Mouse (Mus musculus): ENCODE measurements around the gene Tuba3a. TPM values are rescaled to one million over a fixed set of nuclear protein-coding genes. Genes with fewer than 3 reads are reported as not detected.

Tuba3a gene
- polyA plus RNA-seq, 1 experiment from 2014 or later = 0.10 TPM

DNA sequence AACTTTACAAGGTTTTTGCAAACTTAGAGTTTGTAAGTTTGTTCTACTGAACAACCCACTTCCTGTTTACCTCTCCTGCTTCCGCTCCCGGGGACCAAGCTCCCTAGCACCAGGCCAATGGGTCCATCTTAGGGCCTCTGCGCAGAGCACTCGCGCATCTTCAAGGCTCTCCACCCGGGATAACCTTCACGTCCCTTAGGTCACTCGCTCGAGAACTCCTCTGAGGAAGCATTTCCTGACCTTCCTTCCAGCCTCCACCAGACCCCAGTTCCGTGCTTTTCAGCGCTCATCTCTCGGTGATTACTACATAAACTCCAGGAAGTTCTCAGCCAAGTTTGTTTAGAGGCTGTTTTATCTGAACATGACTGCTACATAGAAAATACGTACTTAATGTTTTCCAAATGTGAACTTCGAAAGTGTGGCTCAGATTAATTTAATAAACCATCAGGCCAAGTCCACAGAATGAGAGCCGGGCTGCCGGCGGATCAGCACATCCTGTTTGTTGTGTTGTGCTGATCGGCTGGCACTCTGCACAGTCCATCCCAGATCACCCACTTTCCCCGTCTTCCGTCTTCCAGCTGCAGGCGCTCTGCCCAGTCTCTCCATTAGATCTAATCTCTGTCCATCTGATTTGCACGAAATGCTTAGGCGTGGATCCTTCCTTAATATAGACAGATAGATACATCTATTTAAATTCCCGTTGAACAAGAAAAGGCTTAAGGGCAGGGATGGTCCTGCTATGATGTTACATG, 16.6 kb upstream of the Tuba3a start:
- WGBS (ENCODE audit: insufficient replicate concordance) = 84% methylated on average over 24 of the region's 24 CpGs
- H3K9ac ChIP-seq (ENCODE audit: low read depth, low read length) = no peak overlapping the region
- no peak overlapping the region for H3K27ac ChIP-seq (ENCODE audit: low read depth, low read length)
- no peak for ATAC-seq (replicated peaks; ENCODE audit: insufficient number of reproducible peaks, low FRiP score, low TSS enrichment)
- H3K36me3 ChIP-seq (ENCODE audit: control insufficient read depth, insufficient read depth, low read length) = peaks cover 4% of the 10 kb centered on the region
- no peaks in the 10 kb centered on the region for H3K27me3 ChIP-seq (ENCODE audit: control insufficient read depth, insufficient read depth, low read length)
- H3K9me3 ChIP-seq (replicated peaks; ENCODE audit: control insufficient read depth, low read length) = no peaks in the 10 kb centered on the region
- no peaks in the 10 kb centered on the region for H3K4me1 ChIP-seq (ENCODE audit: control insufficient read depth, insufficient read depth, low read length)
- no peak overlapping the region for H3K4me3 ChIP-seq (ENCODE audit: low read depth, low read length)
- H3K4me2 ChIP-seq = no peak overlapping the region

DNA sequence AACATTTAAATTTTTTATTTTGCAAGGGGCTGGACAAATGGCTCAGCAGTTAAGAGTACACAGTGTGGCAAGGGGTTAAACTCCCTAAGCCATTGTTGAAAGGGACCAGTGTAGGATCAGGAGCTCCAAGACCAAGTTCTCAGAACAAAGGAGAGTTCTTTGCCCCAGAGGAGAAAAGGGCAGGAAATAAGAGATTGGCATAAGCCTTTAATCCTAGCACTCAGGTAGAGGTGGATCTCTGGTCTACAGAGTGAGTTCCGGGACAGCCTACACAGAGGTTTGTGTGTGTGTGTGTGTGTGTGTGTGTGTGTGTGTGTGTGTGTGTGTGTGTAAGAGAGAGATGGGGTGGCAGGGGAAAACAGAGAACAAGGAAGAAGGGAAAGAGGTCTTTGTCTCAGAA, 15.1 kb upstream of the Tuba3a start:
- Histone ChIP-seq H3K9ac (ENCODE audit: low read depth, low read length) (no peak overlapping the region), H3K4me3 (ENCODE audit: low read depth, low read length) (no peak overlapping the region), H3K4me2 (no peak overlapping the region), H3K27me3 (ENCODE audit: control insufficient read depth, insufficient read depth, low read length) (no peaks in the 10 kb centered on the region), H3K9me3 (replicated peaks; ENCODE audit: control insufficient read depth, low read length) (no peaks in the 10 kb centered on the region), H3K27ac (ENCODE audit: low read depth, low read length) (no peak overlapping the region), H3K4me1 (ENCODE audit: control insufficient read depth, insufficient read depth, low read length) (no peaks in the 10 kb centered on the region), H3K36me3 (ENCODE audit: control insufficient read depth, insufficient read depth, low read length) (no peaks in the 10 kb centered on the region)
- WGBS (ENCODE audit: insufficient replicate concordance) = 73% methylated on average over 1 of the region's 1 CpGs
- ATAC-seq (replicated peaks; ENCODE audit: insufficient number of reproducible peaks, low FRiP score, low TSS enrichment) = no peak

DNA sequence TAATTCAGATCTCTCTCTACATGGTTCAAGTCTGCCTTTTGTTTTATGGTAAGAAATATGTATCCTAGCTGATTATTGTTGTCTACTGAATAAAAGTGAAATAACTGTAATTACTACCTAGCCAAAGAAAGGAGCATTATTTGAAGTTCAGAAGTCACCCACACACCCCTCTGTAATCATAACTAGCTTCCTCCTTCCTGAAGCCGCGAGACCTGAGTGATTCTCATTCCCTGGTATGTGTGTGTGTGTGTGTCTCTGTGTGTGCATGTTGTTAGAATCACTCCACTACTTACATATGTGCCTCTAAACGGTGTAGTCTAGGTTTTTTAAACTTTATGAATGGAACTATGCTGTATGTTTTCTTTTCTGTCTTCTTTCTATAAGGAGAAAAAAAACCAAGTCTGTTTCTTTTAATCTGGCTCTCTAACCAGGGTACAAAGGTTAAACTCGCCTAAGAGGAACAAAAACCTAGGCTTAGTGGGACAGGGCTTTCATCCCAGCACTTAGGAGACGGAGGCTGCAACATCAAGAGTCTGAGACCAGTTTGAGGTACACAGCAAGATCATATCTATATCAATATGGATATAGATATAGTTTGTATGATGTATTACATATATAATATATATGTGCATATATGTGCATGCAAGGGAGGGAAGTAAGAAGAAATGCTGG, 11.4 kb upstream of the Tuba3a start:
- ATAC-seq (replicated peaks; ENCODE audit: insufficient number of reproducible peaks, low FRiP score, low TSS enrichment) = no peak
- no peaks in the 10 kb centered on the region for H3K9me3 ChIP-seq (replicated peaks; ENCODE audit: control insufficient read depth, low read length)
- no peaks in the 10 kb centered on the region for H3K4me1 ChIP-seq (ENCODE audit: control insufficient read depth, insufficient read depth, low read length)
- no peaks in the 10 kb centered on the region for H3K36me3 ChIP-seq (ENCODE audit: control insufficient read depth, insufficient read depth, low read length)
- no peak overlapping the region for H3K9ac ChIP-seq (ENCODE audit: low read depth, low read length)
- H3K27ac ChIP-seq (ENCODE audit: low read depth, low read length) = no peak overlapping the region
- H3K4me2 ChIP-seq = no peak overlapping the region
- H3K4me3 ChIP-seq (ENCODE audit: low read depth, low read length) = no peak overlapping the region
- no peaks in the 10 kb centered on the region for H3K27me3 ChIP-seq (ENCODE audit: control insufficient read depth, insufficient read depth, low read length)
- WGBS (ENCODE audit: insufficient replicate concordance) = 65% methylated on average over 5 of the region's 5 CpGs

DNA sequence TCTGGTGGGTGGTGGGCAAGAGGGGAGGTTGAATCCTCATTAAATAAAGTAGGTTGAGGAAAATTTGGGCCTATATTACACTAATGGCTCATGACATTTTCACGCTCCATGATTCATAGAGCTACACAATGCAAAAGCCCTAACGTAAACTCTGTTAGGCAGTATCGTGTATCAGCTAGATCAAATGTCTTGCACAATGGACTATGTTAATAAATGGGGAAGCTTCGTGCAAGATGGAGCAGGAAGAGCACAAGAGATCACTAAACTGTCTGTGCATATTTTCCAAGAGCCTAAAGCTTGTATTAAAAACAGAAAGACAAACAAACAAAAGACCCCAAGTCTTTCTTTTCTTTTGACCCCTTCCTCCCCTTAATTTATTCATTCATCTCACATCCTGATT, 8.2 kb upstream of the Tuba3a start:
- ATAC-seq (replicated peaks; ENCODE audit: insufficient number of reproducible peaks, low FRiP score, low TSS enrichment) = no peak
- Histone ChIP-seq H3K27ac (ENCODE audit: low read depth, low read length) (no peak overlapping the region), H3K36me3 (ENCODE audit: control insufficient read depth, insufficient read depth, low read length) (no peaks in the 10 kb centered on the region), H3K4me2 (no peak overlapping the region), H3K9ac (ENCODE audit: low read depth, low read length) (no peak overlapping the region), H3K4me3 (ENCODE audit: low read depth, low read length) (no peak overlapping the region), H3K27me3 (ENCODE audit: control insufficient read depth, insufficient read depth, low read length) (no peaks in the 10 kb centered on the region), H3K9me3 (replicated peaks; ENCODE audit: control insufficient read depth, low read length) (no peaks in the 10 kb centered on the region), H3K4me1 (ENCODE audit: control insufficient read depth, insufficient read depth, low read length) (no peaks in the 10 kb centered on the region)
- 80% methylated on average over 4 of the region's 4 CpGs for WGBS (ENCODE audit: insufficient replicate concordance)

DNA sequence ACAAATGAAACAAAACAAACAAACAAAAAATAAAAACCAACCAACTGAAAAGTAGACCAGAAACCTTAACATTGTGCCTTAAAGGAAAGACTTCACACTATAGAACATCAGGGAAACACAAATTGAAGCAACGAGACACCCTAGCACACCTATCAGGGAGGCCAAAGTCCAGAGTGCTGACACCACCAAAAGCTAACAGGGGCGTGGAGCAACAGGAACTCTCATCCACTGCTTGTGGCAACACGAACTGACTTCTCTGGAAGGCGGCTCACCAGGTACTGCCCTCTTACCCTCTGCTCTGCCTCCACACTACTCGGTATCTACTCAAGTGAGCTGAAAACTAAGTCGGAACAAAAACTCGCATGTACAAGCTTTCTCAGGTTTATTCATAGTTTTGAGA, 6.4 kb upstream of the Tuba3a start:
- H3K9me3 ChIP-seq (replicated peaks; ENCODE audit: control insufficient read depth, low read length) = no peaks in the 10 kb centered on the region
- no peak overlapping the region for H3K9ac ChIP-seq (ENCODE audit: low read depth, low read length)
- H3K4me2 ChIP-seq = no peak overlapping the region
- no peak overlapping the region for H3K27ac ChIP-seq (ENCODE audit: low read depth, low read length)
- no peak for ATAC-seq (replicated peaks; ENCODE audit: insufficient number of reproducible peaks, low FRiP score, low TSS enrichment)
- no peaks in the 10 kb centered on the region for H3K27me3 ChIP-seq (ENCODE audit: control insufficient read depth, insufficient read depth, low read length)
- no peaks in the 10 kb centered on the region for H3K36me3 ChIP-seq (ENCODE audit: control insufficient read depth, insufficient read depth, low read length)
- H3K4me3 ChIP-seq (ENCODE audit: low read depth, low read length) = no peak overlapping the region
- 86% methylated on average over 7 of the region's 7 CpGs for WGBS (ENCODE audit: insufficient replicate concordance)
- H3K4me1 ChIP-seq (ENCODE audit: control insufficient read depth, insufficient read depth, low read length) = no peaks in the 10 kb centered on the region

DNA sequence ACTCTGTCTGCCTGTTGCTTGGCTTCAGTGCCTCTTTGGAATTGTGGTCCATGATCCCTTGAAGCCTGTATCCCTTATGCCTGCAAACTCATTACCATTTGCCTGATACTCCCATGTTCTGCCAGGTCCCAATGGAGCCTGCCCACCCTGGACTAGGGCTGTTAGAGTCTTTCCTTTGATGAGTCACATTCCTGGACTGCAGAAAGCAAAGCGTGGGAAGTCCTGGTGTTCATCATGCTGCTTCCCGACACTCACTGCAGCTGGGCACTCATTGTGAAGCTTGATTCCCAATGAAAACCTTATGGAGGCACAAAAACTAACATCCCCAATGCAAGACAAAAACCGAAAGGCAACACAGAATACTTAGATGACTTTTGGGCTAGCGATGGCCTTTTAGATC, 5.5 kb upstream of the Tuba3a start:
- no peaks in the 10 kb centered on the region for H3K9me3 ChIP-seq (replicated peaks; ENCODE audit: control insufficient read depth, low read length)
- H3K4me3 ChIP-seq (ENCODE audit: low read depth, low read length) = no peak overlapping the region
- no peaks in the 10 kb centered on the region for H3K27me3 ChIP-seq (ENCODE audit: control insufficient read depth, insufficient read depth, low read length)
- H3K36me3 ChIP-seq (ENCODE audit: control insufficient read depth, insufficient read depth, low read length) = no peaks in the 10 kb centered on the region
- no peak overlapping the region for H3K9ac ChIP-seq (ENCODE audit: low read depth, low read length)
- 62% methylated on average over 4 of the region's 4 CpGs for WGBS (ENCODE audit: insufficient replicate concordance)
- no peak overlapping the region for H3K27ac ChIP-seq (ENCODE audit: low read depth, low read length)
- ATAC-seq (replicated peaks; ENCODE audit: insufficient number of reproducible peaks, low FRiP score, low TSS enrichment) = no peak
- H3K4me1 ChIP-seq (ENCODE audit: control insufficient read depth, insufficient read depth, low read length) = no peaks in the 10 kb centered on the region
- H3K4me2 ChIP-seq = no peak overlapping the region

DNA sequence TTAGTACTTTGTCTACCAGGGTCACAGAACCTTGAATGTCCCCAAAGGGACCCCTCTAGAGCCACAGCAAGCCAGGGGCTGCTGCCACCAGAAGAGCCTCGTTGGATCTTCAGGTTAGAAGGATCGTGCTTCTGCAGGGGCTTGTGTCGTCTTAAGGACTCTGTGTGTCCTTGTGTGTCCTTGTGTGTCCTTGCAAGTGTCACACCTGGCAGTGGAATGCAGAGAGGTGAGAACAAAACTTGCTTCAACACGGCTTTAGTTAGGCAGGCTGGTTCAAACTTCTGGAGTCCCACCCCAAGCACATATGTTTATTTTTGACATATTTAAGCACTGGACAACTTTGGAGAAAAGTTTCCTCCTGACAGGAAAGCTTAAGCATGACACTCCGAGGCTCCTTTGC, 2.9 kb upstream of the Tuba3a start:
- no peak for ATAC-seq (replicated peaks; ENCODE audit: insufficient number of reproducible peaks, low FRiP score, low TSS enrichment)
- Histone ChIP-seq H3K9ac (ENCODE audit: low read depth, low read length) (no peak overlapping the region), H3K9me3 (replicated peaks; ENCODE audit: control insufficient read depth, low read length) (no peaks in the 10 kb centered on the region), H3K27me3 (ENCODE audit: control insufficient read depth, insufficient read depth, low read length) (no peaks in the 10 kb centered on the region), H3K4me2 (no peak overlapping the region), H3K4me1 (ENCODE audit: control insufficient read depth, insufficient read depth, low read length) (no peaks in the 10 kb centered on the region), H3K4me3 (ENCODE audit: low read depth, low read length) (no peak overlapping the region), H3K27ac (ENCODE audit: low read depth, low read length) (no peak overlapping the region), H3K36me3 (ENCODE audit: control insufficient read depth, insufficient read depth, low read length) (no peaks in the 10 kb centered on the region)
- WGBS (ENCODE audit: insufficient replicate concordance) = 59% methylated on average over 5 of the region's 5 CpGs

DNA sequence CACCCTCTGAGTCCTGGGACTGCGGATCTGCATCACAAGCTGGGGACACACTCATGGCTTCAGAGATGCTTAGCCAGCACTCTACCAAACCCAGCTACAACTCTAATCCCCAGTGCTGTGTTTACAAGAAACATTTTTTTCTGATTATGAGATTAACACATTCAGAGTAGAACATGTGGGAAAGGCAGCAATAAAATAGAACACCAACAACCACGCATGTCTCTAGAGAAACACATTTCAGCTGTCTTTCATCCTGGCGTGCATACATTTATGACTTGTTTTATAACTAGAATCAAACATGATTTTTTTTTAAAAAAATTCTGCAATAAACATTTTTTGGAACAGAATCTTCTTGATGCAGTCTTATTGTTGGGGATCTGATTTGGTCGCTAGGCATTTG, 1.1 kb upstream of the Tuba3a start:
- ATAC-seq (replicated peaks; ENCODE audit: insufficient number of reproducible peaks, low FRiP score, low TSS enrichment) = no peak
- H3K27me3 ChIP-seq (ENCODE audit: control insufficient read depth, insufficient read depth, low read length) = no peaks in the 10 kb centered on the region
- 80% methylated on average over 4 of the region's 4 CpGs for WGBS (ENCODE audit: insufficient replicate concordance)
- no peaks in the 10 kb centered on the region for H3K36me3 ChIP-seq (ENCODE audit: control insufficient read depth, insufficient read depth, low read length)
- H3K9me3 ChIP-seq (replicated peaks; ENCODE audit: control insufficient read depth, low read length) = no peaks in the 10 kb centered on the region
- no peaks in the 10 kb centered on the region for H3K4me1 ChIP-seq (ENCODE audit: control insufficient read depth, insufficient read depth, low read length)
- H3K4me3 ChIP-seq (ENCODE audit: low read depth, low read length) = no peak overlapping the region
- H3K4me2 ChIP-seq = no peak overlapping the region
- no peak overlapping the region for H3K27ac ChIP-seq (ENCODE audit: low read depth, low read length)
- no peak overlapping the region for H3K9ac ChIP-seq (ENCODE audit: low read depth, low read length)

DNA sequence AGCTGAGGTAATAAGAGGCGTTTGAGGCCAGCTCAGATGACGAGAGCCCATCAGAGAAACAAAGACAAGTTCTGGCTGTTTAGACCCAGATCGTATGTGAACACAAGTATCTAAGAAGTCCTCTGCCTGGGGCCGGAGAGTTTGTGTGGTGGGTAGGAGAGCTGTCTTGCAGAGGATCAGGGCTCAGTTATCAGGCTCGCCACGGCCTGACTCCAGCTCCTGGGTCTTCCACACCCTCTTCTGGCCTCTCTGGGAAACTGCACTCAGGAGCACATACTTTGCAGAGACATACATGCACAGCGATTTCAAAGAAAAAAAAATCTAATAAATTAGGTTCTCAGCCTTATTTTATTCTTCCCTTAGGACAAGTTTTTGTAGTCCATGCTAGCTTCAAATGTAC, 1.1 kb downstream of the Tuba3a start:
- no peak overlapping the region for H3K9ac ChIP-seq (ENCODE audit: low read depth, low read length)
- H3K36me3 ChIP-seq (ENCODE audit: control insufficient read depth, insufficient read depth, low read length) = no peaks in the 10 kb centered on the region
- H3K4me1 ChIP-seq (ENCODE audit: control insufficient read depth, insufficient read depth, low read length) = no peaks in the 10 kb centered on the region
- H3K27ac ChIP-seq (ENCODE audit: low read depth, low read length) = no peak overlapping the region
- H3K4me2 ChIP-seq = no peak overlapping the region
- no peak for ATAC-seq (replicated peaks; ENCODE audit: insufficient number of reproducible peaks, low FRiP score, low TSS enrichment)
- no peak overlapping the region for H3K4me3 ChIP-seq (ENCODE audit: low read depth, low read length)
- WGBS (ENCODE audit: insufficient replicate concordance) = 90% methylated on average over 7 of the region's 7 CpGs
- H3K9me3 ChIP-seq (replicated peaks; ENCODE audit: control insufficient read depth, low read length) = no peaks in the 10 kb centered on the region
- H3K27me3 ChIP-seq (ENCODE audit: control insufficient read depth, insufficient read depth, low read length) = no peaks in the 10 kb centered on the region
